Mouse (Mus musculus): ENCODE results near the gene Kdm5a. TPM values are rescaled to one million over a fixed set of nuclear protein-coding genes. Genes with fewer than 3 reads are reported as not detected.
A peak's percentile ranks its signal among the peaks of the same experiment; 100 is the strongest.

Kdm5a gene
- polyA plus RNA-seq, 1 experiment, result 13.0 TPM

DNA sequence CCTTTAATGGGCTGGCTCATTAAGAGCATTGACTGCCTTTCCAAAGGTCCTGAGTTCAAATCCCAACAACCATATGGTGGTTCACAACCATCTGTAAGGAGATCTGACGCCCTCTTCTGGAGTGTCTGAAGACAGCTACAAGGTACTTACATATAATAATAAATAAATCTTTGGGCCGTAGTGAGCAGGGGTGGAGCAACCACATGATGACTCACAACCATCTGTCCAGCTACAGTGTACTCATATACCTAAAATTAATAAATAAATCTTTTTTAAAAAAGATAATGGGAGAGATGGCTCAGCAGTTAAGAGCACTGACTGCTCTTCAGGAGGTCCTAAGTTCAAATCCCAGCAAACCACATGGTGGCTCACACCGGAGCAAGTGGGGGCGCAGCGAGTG is 93.8 kb downstream of the Kdm5a start:
- 88% methylated on average over 5 of the region's 5 CpGs for WGBS
- TF ChIP-seq POLR2A (IDR thresholded peaks at IDR 0.05; ENCODE audit: borderline replicate concordance, insufficient read depth, low read length) (no peak), CTCF (IDR thresholded peaks at IDR 0.05; ENCODE audit: borderline replicate concordance, insufficient read depth, low read depth, low read length) (no peak)
- no peak for DNase-seq
- no peaks in the 10 kb centered on the region; the same call in 1 of the 2 replicates for H3K27me3 ChIP-seq (ENCODE audit: control insufficient read depth, insufficient read depth, low read length)
- H3K4me1 ChIP-seq (ENCODE audit: control insufficient read depth, insufficient read depth, low read length), result no peaks in the 10 kb centered on the region
- H3K27ac ChIP-seq (ENCODE audit: insufficient read depth, low read length), result no peak overlapping the region
- no peak overlapping the region for H3K4me3 ChIP-seq (replicated peaks; ENCODE audit: insufficient read depth, low read depth, low read length)

DNA sequence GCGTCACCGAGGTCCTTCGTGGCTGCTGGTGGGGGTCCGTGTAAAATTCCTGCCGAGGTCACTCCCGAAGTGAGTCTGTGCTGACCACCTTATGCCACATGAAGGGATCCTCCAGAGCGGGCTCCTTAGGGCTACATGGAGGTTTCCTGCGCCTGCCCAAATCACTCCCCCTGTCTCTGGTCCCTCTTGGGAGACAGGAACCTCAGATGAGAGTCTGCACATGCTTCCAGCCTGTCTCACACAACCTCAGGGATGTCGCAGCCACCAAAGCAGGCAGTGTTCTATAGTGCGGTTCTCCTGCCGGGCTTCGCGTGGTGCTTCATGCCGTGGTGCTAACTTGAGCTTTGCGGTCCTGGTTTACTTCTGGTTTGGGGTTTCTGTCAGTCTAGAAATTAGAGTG is 97.3 kb downstream of the Kdm5a start:
- peaks cover 3% of the 10 kb centered on the region; the same call in 1 of the 2 replicates for H3K27me3 ChIP-seq (ENCODE audit: control insufficient read depth, insufficient read depth, low read length)
- no peak overlapping the region for H3K4me3 ChIP-seq (replicated peaks; ENCODE audit: insufficient read depth, low read depth, low read length)
- DNase-seq, result no peak
- no peaks in the 10 kb centered on the region for H3K4me1 ChIP-seq (ENCODE audit: control insufficient read depth, insufficient read depth, low read length)
- TF ChIP-seq CTCF (IDR thresholded peaks at IDR 0.05; ENCODE audit: borderline replicate concordance, insufficient read depth, low read depth, low read length) (no peak), POLR2A (IDR thresholded peaks at IDR 0.05; ENCODE audit: borderline replicate concordance, insufficient read depth, low read length) (no peak)
- H3K27ac ChIP-seq (ENCODE audit: insufficient read depth, low read length), result no peak overlapping the region
- 72% methylated on average over 15 of the region's 15 CpGs for WGBS

GRCm38 (mm10) chr6:120462251-120462650 is 98.3 kb downstream of the Kdm5a start:
- H3K4me3 ChIP-seq (replicated peaks; ENCODE audit: insufficient read depth, low read depth, low read length), result no peak overlapping the region
- 66% methylated on average over 6 of the region's 6 CpGs for WGBS
- no peak overlapping the region for H3K27ac ChIP-seq (ENCODE audit: insufficient read depth, low read length)
- no peak for DNase-seq
- H3K4me1 ChIP-seq (ENCODE audit: control insufficient read depth, insufficient read depth, low read length), result no peaks in the 10 kb centered on the region
- TF ChIP-seq CTCF (IDR thresholded peaks at IDR 0.05; ENCODE audit: borderline replicate concordance, insufficient read depth, low read depth, low read length), result no peak
- TF ChIP-seq POLR2A (IDR thresholded peaks at IDR 0.05; ENCODE audit: borderline replicate concordance, insufficient read depth, low read length), result no peak
- peaks cover 3% of the 10 kb centered on the region; the same call in 1 of the 2 replicates for H3K27me3 ChIP-seq (ENCODE audit: control insufficient read depth, insufficient read depth, low read length)

DNA sequence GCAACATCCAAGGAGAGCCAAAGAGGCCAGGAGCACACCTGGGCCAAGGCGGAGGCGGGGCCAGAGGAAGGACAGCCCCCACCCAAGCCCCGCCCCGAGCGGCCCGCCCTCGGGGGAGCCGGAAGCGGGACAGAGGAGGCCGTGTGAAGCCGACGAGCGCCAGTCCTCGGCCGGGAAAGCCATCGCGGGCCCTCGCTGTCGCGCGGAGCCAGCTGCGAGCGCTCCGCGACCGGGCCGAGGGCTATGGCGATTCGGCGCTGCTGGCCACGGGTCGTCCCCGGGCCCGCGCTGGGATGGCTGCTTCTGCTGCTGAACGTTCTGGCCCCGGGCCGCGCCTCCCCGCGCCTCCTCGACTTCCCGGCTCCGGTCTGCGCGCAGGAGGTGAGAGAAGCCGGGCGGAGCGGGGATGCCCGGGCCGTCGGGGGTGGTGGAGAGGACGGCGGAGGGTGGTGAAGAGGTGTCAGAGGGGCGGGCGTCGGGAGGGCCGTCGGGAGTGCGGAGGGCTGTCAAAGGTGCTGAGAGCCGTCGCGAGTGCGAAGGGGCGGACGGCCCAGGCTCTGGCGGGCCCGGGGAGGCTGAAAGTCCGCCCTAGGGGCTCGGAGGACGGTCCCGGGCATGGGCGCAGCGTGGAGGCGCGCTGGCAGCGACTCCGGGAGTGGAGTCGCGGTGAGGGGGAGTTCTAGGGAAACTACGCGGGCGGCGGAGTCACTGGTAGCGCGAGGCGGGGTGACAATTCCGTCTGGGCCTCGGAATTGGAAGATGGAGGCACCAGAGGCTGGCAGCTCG is 99.4 kb downstream of the Kdm5a start, which contains the start of gene Il17ra:
Il17ra (plus strand) TSS at position 162 of the 786 bp plus-strand sequence.
- no peaks in the 10 kb centered on the region for H3K4me1 ChIP-seq (ENCODE audit: control insufficient read depth, insufficient read depth, low read length)
- H3K4me3 ChIP-seq (replicated peaks; ENCODE audit: insufficient read depth, low read depth, low read length), result no peak within 1 kb of the TSS
- under 1% methylated on average over 80 of the region's 90 CpGs for WGBS
- TF ChIP-seq CTCF (IDR thresholded peaks at IDR 0.05; ENCODE audit: borderline replicate concordance, insufficient read depth, low read depth, low read length), result no peak
- TF ChIP-seq POLR2A (IDR thresholded peaks at IDR 0.05; ENCODE audit: borderline replicate concordance, insufficient read depth, low read length), result no peak
- H3K27me3 ChIP-seq (ENCODE audit: control insufficient read depth, insufficient read depth, low read length), result peaks cover 3% of the 10 kb centered on the region; the same call in 1 of the 2 replicates
- peak in 1 of 2 experiments; percentile 31 for DNase-seq
- no peak within 1 kb of the TSS for H3K27ac ChIP-seq (ENCODE audit: insufficient read depth, low read length)

DNA sequence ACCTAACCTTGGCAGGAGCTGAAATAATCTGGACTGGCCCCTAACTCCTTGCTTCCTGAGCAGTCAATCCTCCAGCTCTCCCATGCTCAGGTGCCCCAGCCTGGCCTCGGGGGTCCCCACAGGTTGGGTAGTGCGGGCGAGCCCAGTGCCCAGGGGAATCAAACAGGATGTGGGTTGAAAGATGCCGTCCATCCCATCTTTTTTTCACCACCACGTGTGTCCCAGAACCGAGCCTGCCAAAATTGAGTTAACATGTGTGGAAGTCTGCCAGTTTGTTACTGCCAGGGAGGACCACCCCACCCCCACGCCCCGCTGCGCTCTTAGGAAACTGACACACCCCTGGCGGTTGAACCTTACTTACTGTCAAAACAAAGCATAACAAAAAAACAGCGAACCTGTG is 100.0 kb downstream of the Kdm5a start:
- H3K27me3 ChIP-seq (ENCODE audit: control insufficient read depth, insufficient read depth, low read length), result peaks cover 3% of the 10 kb centered on the region; the same call in 1 of the 2 replicates
- 4% methylated on average over 11 of the region's 11 CpGs for WGBS
- no peak for DNase-seq
- H3K4me3 ChIP-seq (replicated peaks; ENCODE audit: insufficient read depth, low read depth, low read length), result no peak overlapping the region
- no peaks in the 10 kb centered on the region for H3K4me1 ChIP-seq (ENCODE audit: control insufficient read depth, insufficient read depth, low read length)
- H3K27ac ChIP-seq (ENCODE audit: insufficient read depth, low read length), result no peak overlapping the region
- no peak for TF ChIP-seq CTCF (IDR thresholded peaks at IDR 0.05; ENCODE audit: borderline replicate concordance, insufficient read depth, low read depth, low read length)
- TF ChIP-seq POLR2A (IDR thresholded peaks at IDR 0.05; ENCODE audit: borderline replicate concordance, insufficient read depth, low read length), result no peak

DNA sequence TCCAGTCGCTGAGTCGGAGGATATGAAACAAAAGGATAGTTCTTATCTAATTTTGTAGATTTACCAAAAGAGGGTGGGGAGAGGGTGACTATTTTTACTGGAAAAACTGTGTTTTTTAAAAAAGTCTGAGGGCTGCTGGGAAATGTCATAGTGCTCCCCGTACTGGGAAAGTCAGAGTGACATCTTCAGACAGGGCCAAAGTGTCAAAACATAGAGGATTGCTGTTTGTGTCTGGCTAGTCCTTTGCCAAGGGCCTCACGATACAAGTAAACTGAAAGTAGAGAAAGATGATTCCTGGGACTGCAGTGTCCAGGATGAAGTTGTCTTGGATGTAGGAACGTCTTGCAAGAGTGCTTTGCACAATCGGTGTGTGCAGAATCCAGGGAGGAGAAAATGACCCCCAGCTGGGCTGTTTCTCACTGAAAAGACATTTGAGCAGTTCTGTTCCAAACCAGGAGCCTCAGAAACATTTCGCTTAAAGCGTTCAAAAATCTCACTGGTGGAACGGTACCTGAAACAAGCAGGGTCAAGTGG is 100.5 kb downstream of the Kdm5a start:
- no peak overlapping the region for H3K27ac ChIP-seq (ENCODE audit: insufficient read depth, low read length)
- TF ChIP-seq POLR2A (IDR thresholded peaks at IDR 0.05; ENCODE audit: borderline replicate concordance, insufficient read depth, low read length) (no peak), CTCF (IDR thresholded peaks at IDR 0.05; ENCODE audit: borderline replicate concordance, insufficient read depth, low read depth, low read length) (no peak)
- 32% methylated on average over 9 of the region's 9 CpGs for WGBS
- H3K27me3 ChIP-seq (ENCODE audit: control insufficient read depth, insufficient read depth, low read length), result peaks cover 3% of the 10 kb centered on the region; the same call in 1 of the 2 replicates
- H3K4me3 ChIP-seq (replicated peaks; ENCODE audit: insufficient read depth, low read depth, low read length), result no peak overlapping the region
- DNase-seq, result no peak
- H3K4me1 ChIP-seq (ENCODE audit: control insufficient read depth, insufficient read depth, low read length), result no peaks in the 10 kb centered on the region

DNA sequence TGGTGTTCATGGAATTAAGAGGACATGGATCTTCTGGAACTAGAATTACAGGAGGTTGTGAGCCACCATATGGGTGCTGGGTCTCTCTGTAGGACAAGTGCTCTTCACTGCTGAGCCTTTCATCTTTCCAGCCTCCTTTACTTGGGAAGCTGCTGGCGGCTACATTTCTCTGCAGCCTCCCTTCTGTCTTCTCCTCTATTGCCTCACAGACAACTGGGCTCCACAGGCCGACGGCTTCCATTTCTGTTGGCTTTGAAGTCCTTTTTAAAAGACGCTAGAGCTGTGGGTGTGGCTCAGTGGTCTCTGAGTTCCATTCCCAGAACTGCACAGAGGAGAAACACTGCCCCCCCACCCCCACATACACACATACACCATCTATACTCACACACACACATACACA is 101.5 kb downstream of the Kdm5a start:
- no peak for DNase-seq
- Histone ChIP-seq H3K27me3 (ENCODE audit: control insufficient read depth, insufficient read depth, low read length) (peaks cover 3% of the 10 kb centered on the region; the same call in 1 of the 2 replicates), H3K4me1 (ENCODE audit: control insufficient read depth, insufficient read depth, low read length) (no peaks in the 10 kb centered on the region), H3K4me3 (replicated peaks; ENCODE audit: insufficient read depth, low read depth, low read length) (no peak overlapping the region), H3K27ac (ENCODE audit: insufficient read depth, low read length) (no peak overlapping the region)
- 52% methylated on average over 4 of the region's 4 CpGs for WGBS
- TF ChIP-seq POLR2A (IDR thresholded peaks at IDR 0.05; ENCODE audit: borderline replicate concordance, insufficient read depth, low read length) (no peak), CTCF (IDR thresholded peaks at IDR 0.05; ENCODE audit: borderline replicate concordance, insufficient read depth, low read depth, low read length) (no peak)

All from cerebellum, adult 2 months (tissue).